Mouse (Mus musculus): ENCODE measurements at regions not wholly inside any gene's neighbourhood (a gene's known extent, or its start where the extent isn't known, plus 50 kb on each side); places are given as distances from the start of the nearest gene placed in this dataset.
A peak's percentile ranks its signal among the peaks of the same experiment; 100 is the strongest.

GRCm38 (mm10) chr6:7473730-7474129 lies 80.9 kb upstream of the Tac1 start:
- DNase-seq (ENCODE audit: low read depth) = no peak

GRCm38 (mm10) chr6:7476907-7477306 lies 77.8 kb upstream of the Tac1 start:
- DNase-seq (ENCODE audit: low read depth) = no peak

GRCm38 (mm10) chr6:7494299-7494698 lies 60.4 kb upstream of the Tac1 start:
- peak; percentile 15 for DNase-seq (ENCODE audit: low read depth)

- no peak for DNase-seq (ENCODE audit: low read depth)
These were observed 57.9 kb upstream of the Tac1 start for GRCm38 (mm10) chr6:7496766-7497165.

All from 416B (cell line).